Mouse (Mus musculus): ENCODE data around the gene Drd5.

DNA sequence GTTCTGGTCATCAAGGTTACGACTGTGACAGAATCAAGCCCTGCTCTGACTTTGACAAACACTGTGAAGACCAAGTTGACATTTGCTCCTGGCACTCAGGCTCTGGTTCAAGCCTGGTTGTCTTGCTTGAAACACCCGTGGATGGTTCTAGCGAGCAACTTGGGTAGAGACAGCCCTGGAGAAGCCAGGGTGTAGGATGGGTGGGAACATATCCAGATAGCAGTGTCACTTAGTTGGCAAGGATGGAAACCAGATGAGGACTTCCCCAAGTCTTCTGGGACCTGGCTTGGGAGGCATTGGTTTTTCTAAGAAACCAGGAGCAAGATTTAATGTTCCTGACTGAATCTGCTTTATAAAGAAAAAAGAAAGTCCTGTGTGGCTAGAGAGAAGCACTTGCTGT, 48.2 kb upstream of the Drd5 start:
- TF ChIP-seq CTCF (IDR thresholded peaks at IDR 0.05; ENCODE audit: low read depth) = no peak
- no peak for TF ChIP-seq EP300 (optimal IDR thresholded peaks at IDR 0.05)

All from stomach, postnatal 0 days (tissue).